Mouse (Mus musculus) hindbrain, embryonic 14.5 days (tissue): ENCODE measurements around the gene Lgi1. TPM values are rescaled to one million over a fixed set of nuclear protein-coding genes. Genes with fewer than 3 reads are reported as not detected.

Experiments used
- ATAC-seq: fragments of 200-750 bp; cut with Nextera tagmentation; 2 replicates; pipeline ENCODE4 v1.8.0; 2017; ENCODE audit warnings: moderate number of reproducible peaks, mild to moderate bottlenecking, moderate TSS enrichment, moderate library complexity; ENCODE audit not compliant: low FRiP score
- DNase-seq: peaks from one replicate; pipeline ENCODE4 v3.0.0-alpha.2; 2015; ENCODE audit warnings: low spot score
- H3K27ac ChIP-seq: fragments of 300-500 bp; sonication (generic); 2 replicates; pipeline ENCODE4 v1.5.1; 2014; ENCODE audit warnings: mild to moderate bottlenecking, moderate library complexity
- H3K27me3 ChIP-seq: fragments of 300-500 bp; sonication (generic); 2 replicates; pipeline ENCODE4 v1.6.1; 2014; ENCODE audit warnings: mild to moderate bottlenecking, low read length, mixed read lengths; ENCODE audit not compliant: control insufficient read depth, insufficient read depth
- H3K36me3 ChIP-seq: fragments of 300-500 bp; sonication (generic); replicated peaks from 2 replicates; pipeline ENCODE4 v1.6.1; 2014; ENCODE audit not compliant: control insufficient read depth, insufficient read depth
- H3K4me1 ChIP-seq: fragments of 300-500 bp; sonication (generic); replicated peaks from 2 replicates; pipeline ENCODE4 v1.6.1; 2014; ENCODE audit warnings: antibody characterized with exemption, low read length, mixed read lengths; ENCODE audit not compliant: control insufficient read depth, insufficient read depth
- H3K4me2 ChIP-seq: fragments of 300-500 bp; sonication (generic); replicated peaks from 2 replicates; pipeline ENCODE4 v1.6.1; 2014; ENCODE audit warnings: mild to moderate bottlenecking, moderate library complexity
- H3K4me3 ChIP-seq: fragments of 300-500 bp; sonication (generic); replicated peaks from 2 replicates; pipeline ENCODE4 v1.5.1; 2014; ENCODE audit warnings: mild to moderate bottlenecking, low read length
- H3K9ac ChIP-seq: fragments of 300-500 bp; sonication (generic); 2 replicates; pipeline ENCODE4 v1.6.1; 2014
- H3K9me3 ChIP-seq: fragments of 300-500 bp; sonication (generic); 2 replicates; pipeline ENCODE4 v1.6.1; 2016; ENCODE audit warnings: low read length; ENCODE audit not compliant: control insufficient read depth
- WGBS: fragments of 180-500 bp; shearing (Covaris S2); extraction: QIAGEN DNeasy Blood & Tissue Kit; methylation state at CpG from one replicate; pipeline ENCODE4 v1.1.7; 2014; 5-methylcytosine and 5-hydroxymethylcytosine counted together
- polyA plus RNA-seq: library from polyadenylated mRNA; unstranded; fragments of >200 nt; fragmentation: Nextera tagmentation; extraction: Ambion mirVana; gene quantifications from 2 replicates; pipeline ENCODE4 v1.2.1, GENCODE M21; 2014

Gene Lgi1
- polyA plus RNA-seq, 1 experiment from 2014 or later, result 22.2 TPM

GRCm38 (mm10) chr19:38349013-38349341 is 84.6 kb downstream of the Lgi1 start:
- DNase-seq (no peak), ATAC-seq (no peak)
- Histone ChIP-seq H3K9me3 (no peaks in the 10 kb centered on the region), H3K27me3 (no peaks in the 10 kb centered on the region), H3K27ac (peak overlapping the region; percentile 51; the same call in 1 of the 2 replicates), H3K4me3 (peak overlapping the region; percentile 5; the same call in 1 of the 2 replicates), H3K9ac (no peak overlapping the region), H3K4me1 (peaks cover 7% of the 10 kb centered on the region), H3K36me3 (no peaks in the 10 kb centered on the region), H3K4me2 (peak overlapping the region; percentile 25; the same call in 1 of the 2 replicates)
- WGBS, result 66% methylated on average over 5 of the region's 5 CpGs

DNA sequence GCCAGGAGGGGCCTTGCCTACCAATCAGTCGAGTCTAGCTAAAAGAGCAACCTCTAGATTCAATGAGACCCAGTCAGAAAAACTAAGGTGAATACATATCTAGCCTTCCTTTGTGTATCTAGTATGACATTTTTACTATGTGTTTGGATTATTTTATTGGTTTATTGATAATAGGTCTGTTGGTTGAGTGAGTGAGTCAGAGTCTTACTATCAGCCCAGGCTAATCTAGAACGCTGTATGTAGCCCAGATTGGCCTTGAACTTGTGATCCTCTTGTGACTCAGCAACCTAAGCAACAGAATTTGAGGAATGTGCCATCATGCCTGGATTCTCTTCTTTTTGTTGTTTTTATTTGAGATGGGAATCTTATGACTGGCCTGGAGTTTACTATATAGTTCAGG is 86.9 kb downstream of the Lgi1 start:
- H3K9me3 ChIP-seq, result no peaks in the 10 kb centered on the region
- no peak for ATAC-seq
- H3K27me3 ChIP-seq, result no peaks in the 10 kb centered on the region
- H3K4me2 ChIP-seq, result no peak overlapping the region
- no peak overlapping the region for H3K4me3 ChIP-seq
- no peak for DNase-seq
- H3K27ac ChIP-seq, result no peak overlapping the region
- H3K9ac ChIP-seq, result no peak overlapping the region
- 92% methylated on average over 2 of the region's 2 CpGs for WGBS
- H3K4me1 ChIP-seq, result peaks cover 7% of the 10 kb centered on the region
- no peaks in the 10 kb centered on the region for H3K36me3 ChIP-seq

DNA sequence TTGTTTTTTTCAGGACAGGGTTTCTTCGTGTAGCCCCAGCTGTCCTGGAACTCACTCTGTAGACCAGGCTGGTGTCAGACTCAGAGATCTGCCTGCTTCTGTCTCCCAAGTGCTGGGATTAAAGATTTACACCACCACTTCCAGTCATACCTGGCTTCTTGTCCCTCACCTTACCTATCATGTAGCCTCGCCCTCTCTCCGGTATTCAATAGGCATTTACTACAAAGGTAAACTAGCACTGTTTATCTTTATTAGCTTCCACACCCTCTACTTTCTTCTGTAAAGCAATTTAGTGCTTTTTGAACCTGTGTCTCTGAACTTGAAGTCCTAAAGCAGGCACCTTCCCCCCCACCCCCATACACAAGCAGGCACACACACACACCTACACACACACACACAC is 87.4 kb downstream of the Lgi1 start:
- WGBS, result 90% methylated on average over 3 of the region's 3 CpGs
- Histone ChIP-seq H3K27me3 (no peaks in the 10 kb centered on the region), H3K27ac (no peak overlapping the region), H3K36me3 (no peaks in the 10 kb centered on the region), H3K4me2 (no peak overlapping the region), H3K9me3 (no peaks in the 10 kb centered on the region), H3K9ac (no peak overlapping the region), H3K4me1 (peaks cover 7% of the 10 kb centered on the region), H3K4me3 (no peak overlapping the region)
- ATAC-seq (no peak), DNase-seq (no peak)

DNA sequence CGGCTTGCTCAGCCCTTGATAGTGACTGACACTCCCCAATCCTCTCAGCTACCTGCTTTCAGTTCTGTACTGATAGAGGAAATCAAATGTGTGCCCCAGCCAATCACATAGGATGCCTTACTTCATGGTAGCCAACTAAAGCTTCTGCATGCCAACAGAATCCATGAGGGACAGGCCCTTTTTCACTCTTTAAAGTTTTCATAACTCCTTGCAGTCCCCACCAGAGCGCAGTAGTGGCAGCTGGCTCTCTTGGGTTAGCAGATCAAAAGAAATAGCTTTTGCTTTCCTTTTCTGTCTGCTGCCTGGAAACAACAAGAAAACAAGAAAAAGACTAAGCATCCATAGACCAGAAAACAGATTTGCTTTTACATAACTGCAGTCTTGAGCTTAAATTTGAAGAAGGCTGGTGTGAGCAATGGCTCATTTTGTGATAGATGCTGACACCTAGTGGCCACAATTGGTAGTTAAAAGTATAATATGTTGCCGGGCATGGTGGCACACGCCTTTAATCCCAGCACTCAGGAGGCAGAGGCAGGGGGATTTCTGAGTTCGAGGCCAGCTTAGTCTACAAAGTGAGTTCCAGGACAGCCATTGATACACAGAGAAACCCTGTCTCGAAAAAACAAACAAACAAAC is 88.3 kb downstream of the Lgi1 start:
- Histone ChIP-seq H3K4me1 (peaks cover 7% of the 10 kb centered on the region), H3K27me3 (no peaks in the 10 kb centered on the region), H3K9ac (no peak overlapping the region), H3K4me3 (no peak overlapping the region), H3K4me2 (no peak overlapping the region), H3K27ac (no peak overlapping the region), H3K36me3 (no peaks in the 10 kb centered on the region), H3K9me3 (no peaks in the 10 kb centered on the region)
- peak; percentile 92 for DNase-seq
- peak; percentile 73; the same call in 1 of the 2 replicates for ATAC-seq
- WGBS, result 44% methylated on average over 6 of the region's 6 CpGs

DNA sequence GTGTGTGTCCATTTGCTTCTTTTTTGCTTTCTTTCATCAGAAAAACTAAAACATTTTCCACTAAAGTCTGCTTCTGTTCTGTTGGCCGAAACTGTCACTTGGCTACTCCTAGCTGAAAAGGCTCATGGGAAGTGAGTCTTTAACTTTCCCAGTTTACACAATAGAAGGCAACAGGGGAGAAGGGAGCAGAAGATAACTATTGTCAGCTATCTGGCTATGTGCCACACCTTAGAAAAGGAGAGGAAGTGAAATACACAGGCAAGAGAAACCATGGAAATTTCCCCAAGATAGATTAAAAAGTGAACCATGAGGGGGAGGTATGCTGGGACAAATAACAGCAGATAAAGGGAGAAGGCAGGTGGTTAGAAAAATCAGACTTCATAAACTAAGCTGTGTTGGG is 89.9 kb downstream of the Lgi1 start:
- H3K9ac ChIP-seq, result no peak overlapping the region
- no peaks in the 10 kb centered on the region for H3K4me1 ChIP-seq
- H3K36me3 ChIP-seq, result no peaks in the 10 kb centered on the region
- H3K4me3 ChIP-seq, result no peak overlapping the region
- H3K4me2 ChIP-seq, result no peak overlapping the region
- no peaks in the 10 kb centered on the region for H3K9me3 ChIP-seq
- ATAC-seq (no peak), DNase-seq (no peak)
- no peaks in the 10 kb centered on the region for H3K27me3 ChIP-seq
- H3K27ac ChIP-seq, result no peak overlapping the region
- WGBS, result 82% methylated on average over 1 of the region's 1 CpGs

DNA sequence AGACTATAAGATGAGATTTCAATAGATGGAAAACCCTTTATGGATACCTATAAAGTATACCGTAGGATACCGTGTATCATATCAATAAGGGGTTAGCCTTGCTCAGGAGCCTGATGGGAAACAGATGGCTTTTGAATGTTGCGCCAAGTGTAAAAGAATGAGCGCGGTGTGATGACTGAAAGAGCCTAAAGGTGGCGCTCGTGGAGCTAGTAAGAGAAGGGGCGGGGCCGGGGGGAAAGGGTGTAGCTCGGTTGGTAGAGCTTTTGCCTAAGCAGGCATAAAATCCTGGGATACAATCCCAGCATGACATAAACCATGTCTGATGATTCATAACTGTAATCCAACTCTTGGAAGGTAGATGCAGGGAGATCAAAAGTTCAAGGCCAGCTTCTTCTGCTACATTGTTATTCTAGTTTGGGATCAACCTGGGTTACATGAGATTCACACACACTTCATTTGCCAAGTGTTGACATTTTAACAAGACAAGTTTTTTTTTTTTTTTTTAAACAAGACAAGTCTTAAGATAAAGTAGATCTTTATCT is 90.6 kb downstream of the Lgi1 start:
- ATAC-seq, result no peak
- Histone ChIP-seq H3K4me3 (no peak overlapping the region), H3K9ac (no peak overlapping the region), H3K4me2 (no peak overlapping the region), H3K27ac (no peak overlapping the region), H3K36me3 (no peaks in the 10 kb centered on the region), H3K4me1 (no peaks in the 10 kb centered on the region), H3K9me3 (no peaks in the 10 kb centered on the region), H3K27me3 (no peaks in the 10 kb centered on the region)
- 68% methylated on average over 10 of the region's 10 CpGs for WGBS
- DNase-seq, result no peak

- H3K9ac ChIP-seq, result no peak overlapping the region
- WGBS, result 86% methylated on average over 8 of the region's 8 CpGs
- no peaks in the 10 kb centered on the region for H3K27me3 ChIP-seq
- H3K27ac ChIP-seq, result no peak overlapping the region
- no peaks in the 10 kb centered on the region for H3K36me3 ChIP-seq
- DNase-seq (no peak), ATAC-seq (no peak)
- H3K4me1 ChIP-seq, result no peaks in the 10 kb centered on the region
- H3K9me3 ChIP-seq, result no peaks in the 10 kb centered on the region
- H3K4me3 ChIP-seq, result no peak overlapping the region
- H3K4me2 ChIP-seq, result no peak overlapping the region
Observed at GRCm38 (mm10) chr19:38356211-38356828, 92.0 kb downstream of the Lgi1 start.

GRCm38 (mm10) chr19:38357956-38358623 is 93.8 kb downstream of the Lgi1 start:
- DNase-seq, result no peak
- Histone ChIP-seq H3K4me3 (no peak overlapping the region), H3K27ac (no peak overlapping the region), H3K27me3 (no peaks in the 10 kb centered on the region), H3K4me1 (no peaks in the 10 kb centered on the region), H3K9ac (no peak overlapping the region), H3K9me3 (no peaks in the 10 kb centered on the region), H3K4me2 (no peak overlapping the region), H3K36me3 (no peaks in the 10 kb centered on the region)
- ATAC-seq, result no peak
- 74% methylated on average over 9 of the region's 9 CpGs for WGBS

DNA sequence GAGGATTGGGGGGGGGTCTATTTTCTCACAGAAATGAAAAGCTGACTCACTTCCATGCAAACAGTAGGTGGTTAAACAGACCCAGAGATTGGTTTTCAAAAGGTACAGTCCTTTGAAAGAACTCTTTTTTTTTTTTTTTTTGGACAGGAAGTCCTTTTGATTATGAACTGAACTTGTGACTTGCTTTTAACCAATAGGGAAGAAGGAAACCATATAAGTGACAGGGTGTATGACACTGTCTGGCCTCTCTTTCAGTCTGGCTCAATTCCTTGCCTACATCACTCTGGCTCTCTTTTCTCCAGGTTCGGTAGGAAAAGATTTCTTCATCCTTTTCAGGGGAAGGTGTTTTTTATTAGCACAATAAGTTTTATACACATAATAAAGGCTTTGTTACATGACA is 95.0 kb downstream of the Lgi1 start:
- 80% methylated on average over 1 of the region's 1 CpGs for WGBS
- no peak overlapping the region for H3K4me2 ChIP-seq
- H3K27ac ChIP-seq, result no peak overlapping the region
- H3K9me3 ChIP-seq, result no peaks in the 10 kb centered on the region
- no peaks in the 10 kb centered on the region for H3K36me3 ChIP-seq
- ATAC-seq (no peak), DNase-seq (no peak)
- H3K9ac ChIP-seq, result no peak overlapping the region
- no peaks in the 10 kb centered on the region for H3K4me1 ChIP-seq
- H3K27me3 ChIP-seq, result no peaks in the 10 kb centered on the region
- H3K4me3 ChIP-seq, result no peak overlapping the region
